Mouse (Mus musculus) liver, embryonic 14.5 days (tissue): ENCODE measurements at regions not wholly inside any gene's neighbourhood (a gene's known extent, or its start where the extent isn't known, plus 50 kb on each side); places are given as distances from the start of the nearest gene placed in this dataset.

ENCODE experiments used
- ATAC-seq: fragments of 200-750 bp; cut with Nextera tagmentation; 2 replicates; pipeline ENCODE4 v1.8.0; 2017; ENCODE audit warnings: moderate number of reproducible peaks, mild to moderate bottlenecking, moderate library complexity; ENCODE audit not compliant: insufficient read depth
- DNase-seq, 3 experiments: peaks; one replicate each; pipeline ENCODE4 v3.0.0-alpha.2; 2012 to 2013; ENCODE audit warnings: low read depth in 3 of 3, low spot score in 3 of 3
- H3K27ac ChIP-seq: fragments of 300-500 bp; sonication (generic); 2 replicates; pipeline ENCODE4 v1.5.1; 2014; ENCODE audit warnings: moderate library complexity, mild to moderate bottlenecking, control low read depth, inconsistent platforms
- H3K27me3 ChIP-seq: fragments of 300-500 bp; sonication (generic); 2 replicates; pipeline ENCODE4 v1.6.1; 2014; ENCODE audit warnings: mild to moderate bottlenecking, low read length, moderate library complexity; ENCODE audit not compliant: control insufficient read depth, insufficient read depth
- H3K36me3 ChIP-seq: fragments of 300-500 bp; sonication (generic); replicated peaks from 2 replicates; pipeline ENCODE4 v1.6.1; 2014; ENCODE audit warnings: low read depth; ENCODE audit not compliant: control insufficient read depth, insufficient read depth
- H3K4me1 ChIP-seq, 2 experiments: fragments of 200-500 bp in 1 of 2; fragments of 300-500 bp in 1 of 2; sonication (generic) in 1 of 2; replicated peaks; 2 replicates each; pipeline ENCODE4 v1.6.1; 2012 to 2014; ENCODE audit warnings: antibody characterized with exemption in 1 of 2, inconsistent platforms in 1 of 2, low read length in 1 of 2; ENCODE audit not compliant: control insufficient read depth in 2 of 2, insufficient read depth in 2 of 2
- H3K4me2 ChIP-seq: fragments of 300-500 bp; sonication (generic); 2 replicates; pipeline ENCODE4 v1.6.1; 2014; ENCODE audit warnings: low read depth, mild to moderate bottlenecking, control low read depth, moderate library complexity
- H3K4me3 ChIP-seq, 2 experiments: fragments of 200-500 bp in 1 of 2; fragments of 300-500 bp in 1 of 2; sonication (generic) in 1 of 2; 2 replicates each; pipeline ENCODE4 v1.5.1; 2012 to 2014; ENCODE audit warnings: low read depth in 2 of 2, low read length in 2 of 2, mild to moderate bottlenecking in 2 of 2, control low read depth in 1 of 2, inconsistent platforms in 1 of 2, moderate library complexity in 1 of 2; ENCODE audit not compliant: insufficient read depth in 1 of 2
- H3K9ac ChIP-seq: fragments of 300-500 bp; sonication (generic); replicated peaks from 2 replicates; pipeline ENCODE4 v1.6.1; 2014; ENCODE audit warnings: mild to moderate bottlenecking, control low read depth, moderate library complexity
- H3K9me3 ChIP-seq: fragments of 300-500 bp; sonication (generic); 2 replicates; pipeline ENCODE4 v1.6.1; 2016; ENCODE audit warnings: low read length, mixed read lengths; ENCODE audit not compliant: control insufficient read depth
- CTCF ChIP-seq: IDR thresholded peaks from 2 replicates; pipeline ENCODE4 v1.5.1; 2016; ENCODE audit warnings: antibody characterized with exemption, low read depth, control low read depth
- EP300 ChIP-seq: IDR thresholded peaks from 2 replicates; pipeline ENCODE4 v1.6.1; 2016; ENCODE audit warnings: antibody characterized with exemption, low read depth
- WGBS: fragments of 180-500 bp; shearing (Covaris S2); extraction: QIAGEN DNeasy Blood & Tissue Kit; methylation state at CpG from one replicate; pipeline ENCODE4 v1.1.7; 2014; ENCODE audit not compliant: insufficient replicate concordance; 5-methylcytosine and 5-hydroxymethylcytosine counted together

- Histone ChIP-seq H3K4me1 (no peaks in the 10 kb centered on the region), H3K27me3 (no peaks in the 10 kb centered on the region), H3K27ac (no peak overlapping the region), H3K36me3 (no peaks in the 10 kb centered on the region), H3K4me3 (no peak overlapping the region), H3K9ac (no peak overlapping the region), H3K9me3 (no peaks in the 10 kb centered on the region), H3K4me2 (no peak overlapping the region)
- TF ChIP-seq CTCF (no peak), EP300 (no peak)
- no peak for ATAC-seq
- WGBS, result 72% methylated on average over 12 of the region's 12 CpGs
- no peak for DNase-seq
These were observed 279.9 kb downstream of the Tshz3 start for GRCm38 (mm10) chr7:36977819-36978218.

DNA sequence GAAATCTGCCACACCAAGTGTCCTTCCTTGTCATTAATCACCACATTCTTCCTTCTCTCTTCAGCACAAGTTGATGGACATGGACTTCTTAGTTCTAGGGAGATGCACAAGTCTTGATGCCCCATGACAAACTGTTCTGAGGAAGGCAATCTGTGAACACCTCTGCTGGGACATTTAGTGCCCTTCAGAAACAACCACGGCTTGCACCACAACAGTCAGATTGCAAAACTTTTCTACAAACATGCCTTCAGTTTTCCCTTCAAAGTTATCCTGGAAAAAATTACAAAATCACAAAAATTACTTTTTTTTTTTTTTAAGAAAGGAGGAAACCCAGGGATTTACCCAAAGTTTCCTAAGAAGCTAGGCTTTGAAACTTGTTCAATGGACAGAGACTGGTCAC lies 291.5 kb downstream of the Tshz3 start:
- Histone ChIP-seq H3K27me3 (no peaks in the 10 kb centered on the region), H3K9me3 (no peaks in the 10 kb centered on the region), H3K27ac (no peak overlapping the region), H3K4me3 (no peak overlapping the region), H3K9ac (no peak overlapping the region), H3K4me2 (no peak overlapping the region), H3K36me3 (no peaks in the 10 kb centered on the region), H3K4me1 (no peaks in the 10 kb centered on the region)
- ATAC-seq (no peak), DNase-seq (no peak)
- 45% methylated on average over 1 of the region's 1 CpGs for WGBS
- TF ChIP-seq EP300, result no peak
- no peak for TF ChIP-seq CTCF

DNA sequence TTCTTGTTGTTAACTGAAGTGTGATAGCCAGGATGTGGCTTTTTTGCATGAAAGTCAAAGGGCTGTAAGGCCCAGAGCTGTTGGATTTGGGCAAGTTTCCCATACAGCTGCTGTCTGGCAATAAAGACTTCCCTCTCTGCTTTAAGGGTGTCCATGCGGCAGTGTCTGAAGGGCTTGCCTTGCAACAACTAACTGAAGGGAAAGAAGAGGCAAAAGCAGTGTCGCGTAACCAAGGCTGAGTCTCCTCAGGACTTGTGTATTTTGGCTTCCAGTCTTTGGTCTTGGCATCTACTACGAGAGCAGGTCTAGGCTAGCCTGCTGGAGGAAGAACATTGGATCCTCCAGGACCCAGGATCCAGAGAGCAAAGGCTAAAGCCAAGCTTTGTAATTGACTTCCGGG lies 306.7 kb downstream of the Tshz3 start:
- no peak for TF ChIP-seq EP300
- no peak for TF ChIP-seq CTCF
- H3K27me3 ChIP-seq, result no peaks in the 10 kb centered on the region
- no peak overlapping the region for H3K9ac ChIP-seq
- DNase-seq, result no peak
- H3K4me1 ChIP-seq, result no peaks in the 10 kb centered on the region
- no peak overlapping the region for H3K4me2 ChIP-seq
- WGBS, result 58% methylated on average over 5 of the region's 5 CpGs
- no peaks in the 10 kb centered on the region for H3K36me3 ChIP-seq
- ATAC-seq, result no peak
- H3K9me3 ChIP-seq, result no peaks in the 10 kb centered on the region
- no peak overlapping the region for H3K4me3 ChIP-seq
- H3K27ac ChIP-seq, result no peak overlapping the region

DNA sequence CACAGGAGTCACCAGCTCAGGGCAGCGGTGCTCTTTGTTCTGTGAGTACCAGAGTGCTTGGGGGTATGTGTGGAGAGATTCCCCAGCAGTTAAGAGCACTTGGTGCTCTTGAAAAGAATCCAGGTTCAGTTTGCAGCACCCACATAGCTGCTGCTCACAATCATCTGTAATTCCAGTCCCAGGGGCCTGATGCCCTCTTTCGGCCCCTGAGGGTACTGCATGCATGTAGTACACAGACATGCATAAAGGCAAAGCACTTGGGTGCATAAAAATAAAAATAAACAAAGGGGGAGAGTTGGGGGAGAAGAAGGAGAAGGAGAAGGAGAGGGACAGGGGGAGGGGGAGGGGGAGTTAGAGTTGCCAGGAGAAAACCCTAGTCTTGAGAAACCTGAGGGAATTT lies 307.8 kb downstream of the Tshz3 start:
- no peak overlapping the region for H3K27ac ChIP-seq
- no peaks in the 10 kb centered on the region for H3K27me3 ChIP-seq
- H3K4me2 ChIP-seq, result no peak overlapping the region
- ATAC-seq (no peak), DNase-seq (no peak)
- WGBS, result 67% methylated on average over 2 of the region's 2 CpGs
- no peaks in the 10 kb centered on the region for H3K9me3 ChIP-seq
- TF ChIP-seq EP300 (no peak), CTCF (peak; percentile 44)
- H3K4me3 ChIP-seq, result no peak overlapping the region
- H3K9ac ChIP-seq, result no peak overlapping the region
- no peaks in the 10 kb centered on the region for H3K4me1 ChIP-seq
- H3K36me3 ChIP-seq, result no peaks in the 10 kb centered on the region

- DNase-seq, result no peak
- Histone ChIP-seq H3K36me3 (no peaks in the 10 kb centered on the region), H3K4me1 (no peaks in the 10 kb centered on the region), H3K27ac (no peak overlapping the region), H3K27me3 (no peaks in the 10 kb centered on the region), H3K9me3 (no peaks in the 10 kb centered on the region), H3K4me3 (no peak overlapping the region), H3K4me2 (no peak overlapping the region), H3K9ac (no peak overlapping the region)
- TF ChIP-seq EP300 (no peak), CTCF (no peak)
- ATAC-seq, result no peak
- WGBS, result 63% methylated on average over 10 of the region's 10 CpGs
These were observed 309.0 kb downstream of the Tshz3 start for GRCm38 (mm10) chr7:37006921-37007320.
